Mouse (Mus musculus) urinary bladder, postnatal 10 days (tissue): Measurements from ENCODE around the gene Insc.

Experiments used
- DNase-seq: peaks from one replicate; pipeline ENCODE4 v3.0.0; 2022; ENCODE audit warnings: low spot score

The Insc gene

DNA sequence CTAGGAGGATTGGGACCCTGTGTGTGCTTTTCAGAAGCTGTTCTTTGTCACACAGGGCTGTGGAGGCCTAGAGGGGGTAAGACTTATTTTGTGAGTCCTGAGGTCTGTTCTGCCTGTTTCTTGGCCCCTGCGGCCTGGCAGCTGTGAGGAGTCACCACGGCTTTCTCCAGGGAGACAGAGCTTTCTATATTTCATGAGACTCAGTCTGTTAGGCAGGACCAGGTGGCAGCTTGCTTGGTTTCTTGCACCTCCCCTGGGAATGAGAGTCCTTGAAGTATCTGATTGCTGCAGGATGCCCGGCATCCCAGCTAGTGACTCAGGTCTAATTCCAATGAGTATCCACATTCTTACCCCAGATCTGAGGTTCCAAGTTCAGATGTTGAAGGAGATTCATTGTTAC, 21.8 kb downstream of the Insc start:
- no peak for DNase-seq

DNA sequence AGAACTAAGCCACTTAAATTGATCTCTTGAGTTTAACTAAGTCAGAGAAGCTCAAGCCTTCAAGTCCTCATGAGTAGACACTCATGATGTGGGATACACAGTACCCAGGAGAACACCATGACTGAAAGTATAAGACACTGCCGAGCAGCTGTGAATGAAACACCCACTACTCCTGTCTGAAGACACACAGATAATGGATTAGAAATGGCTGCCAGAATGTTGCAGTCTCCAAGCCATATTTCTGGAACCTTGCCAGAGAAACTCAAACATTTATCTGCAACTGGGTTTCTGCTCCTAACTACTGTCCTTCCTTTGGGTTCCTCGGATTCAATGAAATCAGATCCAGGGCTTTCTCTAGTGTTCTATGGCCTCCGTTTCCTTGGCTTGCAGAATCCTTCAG, 23.0 kb downstream of the Insc start:
- no peak for DNase-seq

DNA sequence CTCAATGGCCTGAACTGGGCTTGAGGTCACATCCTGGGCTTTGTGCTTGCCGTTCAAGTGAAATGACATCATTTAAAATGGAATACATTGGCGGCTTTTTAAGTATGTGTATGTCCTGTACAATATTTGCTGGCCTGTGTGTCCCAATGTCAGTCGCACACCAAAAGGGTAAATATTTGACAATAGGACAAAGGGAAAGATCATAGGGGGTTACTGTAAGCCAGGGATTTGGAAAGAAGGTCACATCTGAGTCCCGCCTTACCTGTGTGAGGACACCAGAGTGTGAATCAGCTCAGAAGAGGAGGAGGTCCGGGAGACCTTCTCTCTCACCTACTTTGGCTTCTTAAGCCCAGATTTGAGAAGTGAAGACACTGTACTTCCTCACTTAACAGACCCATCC, 25.0 kb downstream of the Insc start:
- DNase-seq, result no peak

DNA sequence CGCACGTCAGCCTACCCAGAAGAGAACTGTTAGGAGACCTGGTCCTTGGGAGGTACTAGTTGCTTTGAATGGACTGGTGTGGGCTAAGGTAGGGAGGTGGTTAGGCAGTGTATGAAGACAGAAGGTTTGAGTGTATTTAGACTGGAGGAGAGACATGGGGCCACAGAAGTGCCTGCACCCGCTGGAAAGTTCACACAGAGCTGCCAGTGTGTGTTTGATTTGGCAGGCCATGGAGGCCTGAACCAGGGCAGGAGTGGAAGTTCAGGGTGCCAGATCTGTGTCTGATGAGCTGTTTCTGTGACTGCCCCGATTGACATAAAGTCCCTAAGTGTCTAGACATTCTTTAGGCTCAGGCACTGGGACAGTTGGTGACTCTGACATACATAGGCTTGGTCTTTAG, 25.5 kb downstream of the Insc start:
- no peak for DNase-seq

GRCm38 (mm10) chr7:114770586-114770985, 27.1 kb downstream of the Insc start:
- no peak for DNase-seq

- no peak for DNase-seq
These were observed 28.3 kb downstream of the Insc start for GRCm38 (mm10) chr7:114771801-114772200.

DNA sequence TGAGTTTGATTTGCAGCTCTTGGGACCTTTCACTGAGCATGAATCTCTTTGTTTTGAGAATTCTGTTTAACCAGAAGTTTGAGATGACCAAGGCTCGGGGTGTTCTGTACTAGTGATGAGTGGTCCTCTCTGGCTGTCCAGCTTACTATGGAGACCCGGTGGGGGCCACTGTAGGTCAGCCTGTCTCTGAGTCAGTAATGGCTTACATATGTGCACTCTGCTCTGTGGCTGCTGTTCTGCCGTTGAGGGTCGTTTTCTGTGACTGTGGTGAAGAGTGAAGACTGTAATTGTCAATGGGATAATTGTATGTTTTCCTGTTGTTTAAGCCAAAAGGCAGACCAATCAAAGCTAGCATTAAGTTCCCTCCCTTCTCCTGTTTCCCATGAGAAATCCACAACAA, 30.3 kb downstream of the Insc start:
- DNase-seq, result no peak

DNA sequence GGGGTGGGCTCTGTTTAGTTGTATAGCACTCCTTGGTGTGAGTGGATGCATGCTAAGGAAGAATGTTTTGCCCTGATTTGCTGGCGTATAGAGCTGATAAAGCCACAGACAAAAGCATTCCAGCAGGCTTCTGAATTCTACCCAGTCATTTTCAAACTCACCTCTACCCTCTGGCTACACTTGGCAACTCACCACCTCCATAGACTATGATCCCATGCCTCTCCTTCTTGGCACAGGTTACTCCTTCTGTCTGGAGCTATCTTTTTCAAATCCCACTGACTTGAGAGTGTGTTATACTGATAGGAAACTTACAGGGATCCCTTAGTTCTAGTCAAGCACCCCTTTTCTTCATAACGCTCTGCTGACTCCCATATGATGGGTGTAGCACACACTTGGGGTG, 32.4 kb downstream of the Insc start:
- no peak for DNase-seq

GRCm38 (mm10) chr7:114778156-114778770, 34.8 kb downstream of the Insc start:
- DNase-seq, result no peak

- no peak for DNase-seq
These were observed 35.7 kb downstream of the Insc start for GRCm38 (mm10) chr7:114779056-114779660.

DNA sequence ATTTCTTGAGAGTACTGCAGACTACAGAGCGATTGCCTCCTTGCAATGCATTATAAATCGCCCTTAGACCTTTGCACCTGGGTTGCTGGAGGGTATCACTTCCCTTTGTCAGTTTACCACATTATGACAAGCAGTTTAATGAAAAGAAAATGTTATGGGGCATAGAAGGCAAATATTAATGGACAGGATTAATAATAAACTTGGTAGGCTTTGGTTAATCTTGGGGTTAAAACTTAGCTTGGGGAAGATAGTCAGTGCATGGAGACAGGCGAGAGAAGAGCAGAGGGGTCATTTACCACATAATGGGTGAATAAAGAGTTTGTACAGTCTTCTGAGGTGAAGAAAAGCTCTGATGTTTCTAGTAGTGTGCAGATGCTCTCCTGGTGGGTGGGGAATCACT, 39.8 kb downstream of the Insc start:
- DNase-seq, result no peak

- no peak for DNase-seq
These were observed 47.6 kb downstream of the Insc start for GRCm38 (mm10) chr7:114791087-114791486.

- no peak for DNase-seq
These were observed 48.5 kb downstream of the Insc start for GRCm38 (mm10) chr7:114792026-114792425.

- no peak for DNase-seq
These were observed 50.9 kb downstream of the Insc start for GRCm38 (mm10) chr7:114794400-114794799.

- no peak for DNase-seq
These were observed 59.1 kb downstream of the Insc start for GRCm38 (mm10) chr7:114802576-114802975.

GRCm38 (mm10) chr7:114805311-114805710, 61.8 kb downstream of the Insc start:
- DNase-seq, result no peak

GRCm38 (mm10) chr7:114807343-114807742, 63.8 kb downstream of the Insc start:
- no peak for DNase-seq

DNA sequence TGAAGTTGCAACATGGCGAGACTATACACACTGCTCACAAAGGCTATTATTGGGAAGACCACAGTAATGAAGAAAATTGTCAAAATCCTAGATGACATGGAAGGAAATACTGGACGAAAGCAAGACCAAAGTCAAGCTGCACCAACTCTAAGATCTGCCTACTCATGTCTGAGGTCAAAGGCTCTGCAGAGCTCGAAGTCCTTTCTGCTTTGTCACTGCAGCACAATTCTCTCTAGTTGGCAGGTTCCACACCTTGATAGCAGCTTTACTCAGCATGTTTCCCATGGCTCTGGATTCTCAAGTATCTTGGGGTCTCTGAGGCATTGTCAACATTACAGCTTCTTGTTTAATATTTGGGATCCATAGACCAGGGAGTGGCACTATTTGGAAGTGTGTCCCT, 64.8 kb downstream of the Insc start:
- no peak for DNase-seq

GRCm38 (mm10) chr7:114817291-114817806, 73.9 kb downstream of the Insc start:
- peak; percentile 62 for DNase-seq

GRCm38 (mm10) chr7:114817879-114818278, 74.4 kb downstream of the Insc start:
- no peak for DNase-seq

GRCm38 (mm10) chr7:114818351-114818750, 74.9 kb downstream of the Insc start:
- no peak for DNase-seq

GRCm38 (mm10) chr7:114818836-114819235, 75.3 kb downstream of the Insc start:
- no peak for DNase-seq

- DNase-seq, result no peak
These were observed 79.2 kb downstream of the Insc start for GRCm38 (mm10) chr7:114822736-114823135.

GRCm38 (mm10) chr7:114827360-114827759, 83.9 kb downstream of the Insc start:
- DNase-seq, result no peak
